Mouse (Mus musculus): ENCODE data around the gene Stpg4. TPM values are rescaled to one million over a fixed set of nuclear protein-coding genes. Genes with fewer than 3 reads are reported as not detected.

Stpg4 gene
- total and polyA plus RNA-seq, 3 experiments, result 0.33 TPM; not detected in 2

DNA sequence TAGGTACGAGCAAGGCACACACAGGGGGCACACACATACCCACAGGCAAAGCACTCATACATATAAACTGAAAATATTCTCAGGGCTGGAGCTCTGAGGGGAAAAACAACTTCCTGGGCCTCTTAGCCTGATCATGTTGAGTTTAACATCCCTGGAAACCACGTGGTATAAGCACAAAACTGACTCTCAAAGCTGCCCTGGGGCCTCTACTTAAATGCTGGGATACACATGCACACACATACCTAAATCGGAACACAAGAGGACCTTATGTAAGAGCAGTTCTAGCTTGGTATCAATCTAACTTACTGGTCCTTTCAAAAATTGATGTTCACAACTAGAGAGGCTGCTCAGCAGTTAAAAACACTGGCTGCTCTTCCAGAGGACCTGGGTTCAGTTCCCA, 1.9 kb upstream of the Stpg4 start:
- no peaks in the 10 kb centered on the region for H3K9me3 ChIP-seq (replicated peaks)
- H3K36me3 ChIP-seq (replicated peaks), result peaks cover 57% of the 10 kb centered on the region
- TF ChIP-seq CTCF (IDR thresholded peaks at IDR 0.05; ENCODE audit: low read depth, low read length), result no peak
- TF ChIP-seq GATA1 (IDR thresholded peaks at IDR 0.05; ENCODE audit: borderline replicate concordance, low read length), result no peak
- TF ChIP-seq TAL1 (conservative IDR thresholded peaks at IDR 0.05; ENCODE audit: low read depth, low read length), result no peak
- no peak for TF ChIP-seq POLR2AphosphoS5 (IDR thresholded peaks at IDR 0.05; ENCODE audit: insufficient replicate concordance, low read depth, low read length)
- TF ChIP-seq GATA2 (IDR thresholded peaks at IDR 0.05; ENCODE audit: borderline replicate concordance, low read depth, low read length), result no peak
- H3K27me3 ChIP-seq (ENCODE audit: insufficient read depth, low read length), result no peaks in the 10 kb centered on the region
- DNase-seq (ENCODE audit: low spot score) (no peak), ATAC-seq (ENCODE audit: extremely low read depth, insufficient number of reproducible peaks, low FRiP score, poor library complexity, severe bottlenecking) (no peak)
- no peak overlapping the region for H3K4me3 ChIP-seq (ENCODE audit: low read depth, low read length)
- peaks cover 8% of the 10 kb centered on the region; the same call in 1 of the 2 replicates for H3K4me1 ChIP-seq (ENCODE audit: insufficient read depth, low read depth, low read length)

DNA sequence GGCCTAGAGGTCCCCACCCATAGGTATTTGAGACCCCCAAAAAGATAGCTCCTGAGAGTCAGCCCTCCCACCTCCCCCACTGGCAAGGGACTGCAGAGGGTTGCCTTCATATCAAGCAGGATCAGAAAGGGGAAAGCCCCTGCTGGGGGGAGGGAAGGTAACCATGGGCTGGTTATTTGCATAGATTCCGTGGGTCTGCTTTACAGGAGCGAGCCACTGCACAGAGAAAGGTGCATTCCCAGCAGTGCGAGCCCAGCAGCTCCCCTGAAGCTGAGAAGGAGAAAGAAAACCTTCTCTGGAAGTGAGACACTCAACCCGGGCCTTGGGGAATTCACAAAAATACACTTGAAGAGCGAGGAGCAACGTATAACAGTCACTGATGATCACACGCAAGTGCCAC, 9.5 kb downstream of the Stpg4 start:
- Histone ChIP-seq H3K36me3 (replicated peaks) (no peaks in the 10 kb centered on the region), H3K4me3 (ENCODE audit: low read depth, low read length) (no peak overlapping the region), H3K4me1 (ENCODE audit: insufficient read depth, low read depth, low read length) (no peaks in the 10 kb centered on the region; the same call in 1 of the 2 replicates), H3K27me3 (ENCODE audit: insufficient read depth, low read length) (peaks cover 21% of the 10 kb centered on the region), H3K9me3 (replicated peaks) (no peaks in the 10 kb centered on the region)
- ATAC-seq (ENCODE audit: extremely low read depth, insufficient number of reproducible peaks, low FRiP score, poor library complexity, severe bottlenecking) (no peak), DNase-seq (ENCODE audit: low spot score) (no peak)
- no peak for TF ChIP-seq POLR2AphosphoS5 (IDR thresholded peaks at IDR 0.05; ENCODE audit: insufficient replicate concordance, low read depth, low read length)
- no peak for TF ChIP-seq TAL1 (conservative IDR thresholded peaks at IDR 0.05; ENCODE audit: low read depth, low read length)
- TF ChIP-seq GATA2 (IDR thresholded peaks at IDR 0.05; ENCODE audit: borderline replicate concordance, low read depth, low read length), result no peak
- TF ChIP-seq CTCF (IDR thresholded peaks at IDR 0.05; ENCODE audit: low read depth, low read length), result no peak

DNA sequence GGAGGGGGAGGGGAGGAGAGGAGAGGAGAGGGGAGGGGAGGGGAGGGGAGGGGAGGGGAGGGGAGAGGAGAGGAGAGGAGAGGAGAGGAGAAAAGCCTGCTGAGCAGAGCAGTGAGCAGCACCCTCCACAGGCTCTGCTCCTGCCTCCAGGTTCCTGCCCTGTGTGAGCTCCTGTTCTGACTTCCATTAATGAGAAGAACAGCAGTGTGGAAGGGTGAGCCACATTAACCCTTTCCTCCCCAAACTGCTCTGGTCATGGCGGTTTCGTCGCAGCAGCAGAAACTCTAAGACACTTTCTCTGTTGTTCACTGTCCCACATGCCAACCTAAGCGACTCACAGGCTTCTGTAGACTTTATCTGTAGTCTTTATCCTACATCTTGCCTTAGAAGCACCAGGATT, 20.9 kb downstream of the Stpg4 start:
- ATAC-seq (ENCODE audit: extremely low read depth, insufficient number of reproducible peaks, low FRiP score, poor library complexity, severe bottlenecking) (no peak), DNase-seq (ENCODE audit: low spot score) (no peak)
- Histone ChIP-seq H3K4me3 (ENCODE audit: low read depth, low read length) (no peak overlapping the region), H3K36me3 (replicated peaks) (no peaks in the 10 kb centered on the region), H3K27me3 (ENCODE audit: insufficient read depth, low read length) (no peaks in the 10 kb centered on the region), H3K9me3 (replicated peaks) (0 out of 2 replicates have a peak, but pooled peaks cover 5% of the 10 kb centered on the region), H3K4me1 (ENCODE audit: insufficient read depth, low read depth, low read length) (peaks cover 5% of the 10 kb centered on the region; the same call in 1 of the 2 replicates)
- TF ChIP-seq GATA1 (IDR thresholded peaks at IDR 0.05; ENCODE audit: borderline replicate concordance, low read length) (no peak), TAL1 (conservative IDR thresholded peaks at IDR 0.05; ENCODE audit: low read depth, low read length) (no peak), POLR2AphosphoS5 (IDR thresholded peaks at IDR 0.05; ENCODE audit: insufficient replicate concordance, low read depth, low read length) (no peak)

DNA sequence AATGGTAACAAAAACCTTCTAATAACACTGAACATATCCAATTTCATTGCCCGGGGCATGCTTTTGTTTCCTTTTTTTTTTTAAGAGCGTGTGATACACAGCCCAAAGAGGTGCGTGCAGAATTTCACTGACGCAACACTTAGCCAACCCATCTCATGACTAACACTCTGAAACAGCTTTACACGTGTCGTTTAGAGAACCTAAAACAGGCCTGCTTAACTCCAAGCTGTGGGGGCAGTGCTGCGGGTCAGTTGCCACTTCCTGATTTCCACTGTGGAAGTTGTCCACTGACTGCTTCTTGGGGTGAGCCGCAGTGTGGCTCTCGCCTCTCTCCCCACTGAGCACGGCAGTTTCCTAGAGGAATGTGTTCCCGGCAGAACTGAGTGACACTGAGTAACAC, 22.0 kb downstream of the Stpg4 start:
- H3K27me3 ChIP-seq (ENCODE audit: insufficient read depth, low read length), result peaks cover 4% of the 10 kb centered on the region; the same call in 1 of the 2 replicates
- TF ChIP-seq TAL1 (conservative IDR thresholded peaks at IDR 0.05; ENCODE audit: low read depth, low read length), result no peak
- TF ChIP-seq POLR2AphosphoS5 (IDR thresholded peaks at IDR 0.05; ENCODE audit: insufficient replicate concordance, low read depth, low read length), result no peak
- no peak for TF ChIP-seq CTCF (IDR thresholded peaks at IDR 0.05; ENCODE audit: low read depth, low read length)
- no peak for TF ChIP-seq GATA2 (IDR thresholded peaks at IDR 0.05; ENCODE audit: borderline replicate concordance, low read depth, low read length)
- no peak for TF ChIP-seq GATA1 (IDR thresholded peaks at IDR 0.05; ENCODE audit: borderline replicate concordance, low read length)
- H3K4me1 ChIP-seq (ENCODE audit: insufficient read depth, low read depth, low read length), result peaks cover 5% of the 10 kb centered on the region; the same call in 1 of the 2 replicates
- no peaks in the 10 kb centered on the region for H3K36me3 ChIP-seq (replicated peaks)
- DNase-seq (ENCODE audit: low spot score) (no peak), ATAC-seq (ENCODE audit: extremely low read depth, insufficient number of reproducible peaks, low FRiP score, poor library complexity, severe bottlenecking) (no peak)
- H3K4me3 ChIP-seq (ENCODE audit: low read depth, low read length), result no peak overlapping the region
- 0 out of 2 replicates have a peak, but pooled peaks cover 5% of the 10 kb centered on the region for H3K9me3 ChIP-seq (replicated peaks)

DNA sequence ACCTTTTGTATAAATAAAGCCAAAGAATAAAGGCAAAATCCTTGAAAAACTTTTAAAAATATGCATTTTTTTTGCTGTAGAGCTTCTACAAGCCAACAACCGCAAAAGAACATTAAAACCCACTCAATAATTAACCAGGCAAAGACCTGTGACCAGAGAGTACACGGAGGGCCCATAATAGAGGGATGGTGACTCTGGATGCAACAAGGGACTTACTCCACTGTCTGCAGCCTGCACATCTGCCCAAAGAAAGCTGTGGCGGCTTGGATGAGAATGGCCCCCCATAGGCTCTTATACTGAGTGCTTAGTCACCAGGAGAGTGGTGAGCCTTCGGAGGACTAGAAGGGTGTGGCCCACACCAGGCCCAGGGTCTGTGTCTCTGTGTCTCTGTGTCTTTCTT, 24.1 kb downstream of the Stpg4 start:
- Histone ChIP-seq H3K36me3 (replicated peaks) (no peaks in the 10 kb centered on the region), H3K4me1 (ENCODE audit: insufficient read depth, low read depth, low read length) (peaks cover 5% of the 10 kb centered on the region; the same call in 1 of the 2 replicates), H3K4me3 (ENCODE audit: low read depth, low read length) (no peak overlapping the region), H3K27me3 (ENCODE audit: insufficient read depth, low read length) (peaks cover 6% of the 10 kb centered on the region), H3K9me3 (replicated peaks) (0 out of 2 replicates have a peak, but pooled peaks cover 5% of the 10 kb centered on the region)
- no peak for TF ChIP-seq GATA2 (IDR thresholded peaks at IDR 0.05; ENCODE audit: borderline replicate concordance, low read depth, low read length)
- TF ChIP-seq TAL1 (conservative IDR thresholded peaks at IDR 0.05; ENCODE audit: low read depth, low read length), result no peak
- TF ChIP-seq POLR2AphosphoS5 (IDR thresholded peaks at IDR 0.05; ENCODE audit: insufficient replicate concordance, low read depth, low read length), result no peak
- TF ChIP-seq CTCF (IDR thresholded peaks at IDR 0.05; ENCODE audit: low read depth, low read length), result no peak
- no peak for TF ChIP-seq GATA1 (IDR thresholded peaks at IDR 0.05; ENCODE audit: borderline replicate concordance, low read length)
- ATAC-seq (ENCODE audit: extremely low read depth, insufficient number of reproducible peaks, low FRiP score, poor library complexity, severe bottlenecking) (no peak), DNase-seq (ENCODE audit: low spot score) (no peak)

DNA sequence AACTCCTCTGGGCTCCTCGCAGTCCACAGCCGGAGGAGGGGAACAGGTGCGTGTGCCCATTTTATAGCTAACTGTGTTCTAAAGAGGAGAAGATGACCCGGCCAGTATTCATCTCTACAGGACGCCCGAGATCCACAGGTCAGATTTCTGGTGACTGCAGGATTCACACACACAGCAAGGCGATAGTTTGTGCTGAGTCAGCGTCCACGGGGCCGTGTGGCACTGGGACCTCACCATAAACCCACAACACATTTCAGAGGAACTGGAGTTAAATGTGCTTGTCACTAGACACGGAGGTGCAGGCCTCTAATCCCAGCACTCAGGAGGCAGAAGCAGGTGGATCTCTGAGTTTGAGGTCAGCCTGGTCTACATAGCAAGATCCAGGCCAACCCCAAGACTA, 25.1 kb downstream of the Stpg4 start:
- no peak overlapping the region for H3K4me3 ChIP-seq (ENCODE audit: low read depth, low read length)
- DNase-seq (ENCODE audit: low spot score) (no peak), ATAC-seq (ENCODE audit: extremely low read depth, insufficient number of reproducible peaks, low FRiP score, poor library complexity, severe bottlenecking) (no peak)
- peaks cover 5% of the 10 kb centered on the region; the same call in 1 of the 2 replicates for H3K4me1 ChIP-seq (ENCODE audit: insufficient read depth, low read depth, low read length)
- TF ChIP-seq GATA1 (IDR thresholded peaks at IDR 0.05; ENCODE audit: borderline replicate concordance, low read length) (no peak), TAL1 (conservative IDR thresholded peaks at IDR 0.05; ENCODE audit: low read depth, low read length) (no peak), CTCF (IDR thresholded peaks at IDR 0.05; ENCODE audit: low read depth, low read length) (no peak), GATA2 (IDR thresholded peaks at IDR 0.05; ENCODE audit: borderline replicate concordance, low read depth, low read length) (no peak), POLR2AphosphoS5 (IDR thresholded peaks at IDR 0.05; ENCODE audit: insufficient replicate concordance, low read depth, low read length) (no peak)
- H3K27me3 ChIP-seq (ENCODE audit: insufficient read depth, low read length), result peaks cover 10% of the 10 kb centered on the region
- H3K9me3 ChIP-seq (replicated peaks), result 0 out of 2 replicates have a peak, but pooled peaks cover 2% of the 10 kb centered on the region
- no peaks in the 10 kb centered on the region for H3K36me3 ChIP-seq (replicated peaks)

Measured in G1E (cell line).